Mouse (Mus musculus): ENCODE data around the gene Aebp1. TPM values are rescaled to one million over a fixed set of nuclear protein-coding genes. Genes with fewer than 3 reads are reported as not detected.

Gene Aebp1
- total RNA-seq (2014; rRNA removed): 9.8 and 14.9 TPM in 2 replicates
- 15.9 and 19.8 TPM in 2 replicates for polyA plus RNA-seq (2015; fragmentation: Nextera tagmentation; extraction: Ambion mirVana)

- Histone ChIP-seq H3K27me3 (ENCODE audit: insufficient read depth, low read length) (peaks cover 12% of the 10 kb centered on the region), H3K36me3 (ENCODE audit: insufficient read depth) (no peaks in the 10 kb centered on the region), H3K4me1 (ENCODE audit: insufficient read depth) (no peaks in the 10 kb centered on the region), H3K4me2 (ENCODE audit: low read depth) (peak within 1 kb of the TSS; percentile 50), H3K27ac (ENCODE audit: low read depth, low read length) (no peak within 1 kb of the TSS), H3K9ac (0 out of 2 replicates have a peak within 1 kb of the TSS, but pooled peaks have one; percentile 6), H3K4me3 (ENCODE audit: low read depth, low read length) (peak within 1 kb of the TSS; percentile 30), H3K9me3 (ENCODE audit: low read length) (no peaks in the 10 kb centered on the region)
- WGBS: 2% methylated on average over 58 of the region's 59 CpGs
- TF ChIP-seq CTCF (IDR thresholded peaks at IDR 0.05; ENCODE audit: low read depth): no peak
- no peak for DNase-seq
- ATAC-seq: peak; percentile 67
These were observed at the start of gene Aebp1 for GRCm38 (mm10) chr11:5861678-5862393. TSS of gene Aebp1 (plus strand) at chr11:5861947.

GRCm38 (mm10) chr11:5813381-5813780 is 48.4 kb upstream of the Aebp1 start:
- Histone ChIP-seq H3K36me3 (ENCODE audit: insufficient read depth) (no peaks in the 10 kb centered on the region), H3K27ac (ENCODE audit: low read depth, low read length) (no peak overlapping the region), H3K9me3 (ENCODE audit: low read length) (no peaks in the 10 kb centered on the region), H3K4me2 (ENCODE audit: low read depth) (no peak overlapping the region), H3K4me3 (ENCODE audit: low read depth, low read length) (no peak overlapping the region), H3K4me1 (ENCODE audit: insufficient read depth) (no peaks in the 10 kb centered on the region), H3K9ac (no peak overlapping the region), H3K27me3 (ENCODE audit: insufficient read depth, low read length) (no peaks in the 10 kb centered on the region)
- no peak for DNase-seq
- 63% methylated on average over 10 of the region's 10 CpGs for WGBS
- TF ChIP-seq CTCF (IDR thresholded peaks at IDR 0.05; ENCODE audit: low read depth): no peak
- ATAC-seq: no peak

GRCm38 (mm10) chr11:5819223-5819622 is 42.5 kb upstream of the Aebp1 start:
- DNase-seq (no peak), ATAC-seq (no peak)
- no peak overlapping the region for H3K9ac ChIP-seq
- H3K4me1 ChIP-seq (ENCODE audit: insufficient read depth): no peaks in the 10 kb centered on the region
- WGBS: 70% methylated on average over 2 of the region's 2 CpGs
- H3K27me3 ChIP-seq (ENCODE audit: insufficient read depth, low read length): no peaks in the 10 kb centered on the region
- TF ChIP-seq CTCF (IDR thresholded peaks at IDR 0.05; ENCODE audit: low read depth): no peak
- no peak overlapping the region for H3K27ac ChIP-seq (ENCODE audit: low read depth, low read length)
- H3K4me3 ChIP-seq (ENCODE audit: low read depth, low read length): no peak overlapping the region
- H3K4me2 ChIP-seq (ENCODE audit: low read depth): no peak overlapping the region
- H3K9me3 ChIP-seq (ENCODE audit: low read length): no peaks in the 10 kb centered on the region
- no peaks in the 10 kb centered on the region for H3K36me3 ChIP-seq (ENCODE audit: insufficient read depth)

GRCm38 (mm10) chr11:5825432-5825831 is 36.3 kb upstream of the Aebp1 start:
- Histone ChIP-seq H3K9ac (no peak overlapping the region), H3K36me3 (ENCODE audit: insufficient read depth) (peaks cover 22% of the 10 kb centered on the region), H3K4me2 (ENCODE audit: low read depth) (no peak overlapping the region), H3K9me3 (ENCODE audit: low read length) (no peaks in the 10 kb centered on the region), H3K4me3 (ENCODE audit: low read depth, low read length) (no peak overlapping the region), H3K27me3 (ENCODE audit: insufficient read depth, low read length) (no peaks in the 10 kb centered on the region), H3K4me1 (ENCODE audit: insufficient read depth) (no peaks in the 10 kb centered on the region), H3K27ac (ENCODE audit: low read depth, low read length) (no peak overlapping the region)
- ATAC-seq (no peak), DNase-seq (no peak)
- TF ChIP-seq CTCF (IDR thresholded peaks at IDR 0.05; ENCODE audit: low read depth): no peak

GRCm38 (mm10) chr11:5827931-5828330 is 33.8 kb upstream of the Aebp1 start:
- TF ChIP-seq CTCF (IDR thresholded peaks at IDR 0.05; ENCODE audit: low read depth): no peak
- no peak overlapping the region for H3K27ac ChIP-seq (ENCODE audit: low read depth, low read length)
- WGBS: 95% methylated on average over 5 of the region's 5 CpGs
- ATAC-seq: no peak
- no peaks in the 10 kb centered on the region for H3K27me3 ChIP-seq (ENCODE audit: insufficient read depth, low read length)
- H3K4me1 ChIP-seq (ENCODE audit: insufficient read depth): no peaks in the 10 kb centered on the region
- no peak overlapping the region for H3K4me2 ChIP-seq (ENCODE audit: low read depth)
- peaks cover 39% of the 10 kb centered on the region for H3K36me3 ChIP-seq (ENCODE audit: insufficient read depth)
- no peaks in the 10 kb centered on the region for H3K9me3 ChIP-seq (ENCODE audit: low read length)
- DNase-seq: no peak
- H3K4me3 ChIP-seq (ENCODE audit: low read depth, low read length): no peak overlapping the region
- no peak overlapping the region for H3K9ac ChIP-seq

GRCm38 (mm10) chr11:5828509-5829191 is 33.1 kb upstream of the Aebp1 start:
- Histone ChIP-seq H3K27me3 (ENCODE audit: insufficient read depth, low read length) (no peaks in the 10 kb centered on the region), H3K27ac (ENCODE audit: low read depth, low read length) (no peak overlapping the region), H3K4me1 (ENCODE audit: insufficient read depth) (no peaks in the 10 kb centered on the region), H3K36me3 (ENCODE audit: insufficient read depth) (peaks cover 39% of the 10 kb centered on the region), H3K9ac (no peak overlapping the region), H3K9me3 (ENCODE audit: low read length) (no peaks in the 10 kb centered on the region), H3K4me3 (ENCODE audit: low read depth, low read length) (no peak overlapping the region), H3K4me2 (ENCODE audit: low read depth) (no peak overlapping the region)
- no peak for TF ChIP-seq CTCF (IDR thresholded peaks at IDR 0.05; ENCODE audit: low read depth)
- no peak for DNase-seq
- no peak for ATAC-seq
- WGBS: 90% methylated on average over 11 of the region's 11 CpGs

GRCm38 (mm10) chr11:5829327-5829726 is 32.4 kb upstream of the Aebp1 start:
- TF ChIP-seq CTCF (IDR thresholded peaks at IDR 0.05; ENCODE audit: low read depth): no peak
- Histone ChIP-seq H3K27me3 (ENCODE audit: insufficient read depth, low read length) (no peaks in the 10 kb centered on the region), H3K4me2 (ENCODE audit: low read depth) (no peak overlapping the region), H3K4me1 (ENCODE audit: insufficient read depth) (no peaks in the 10 kb centered on the region), H3K36me3 (ENCODE audit: insufficient read depth) (peaks cover 44% of the 10 kb centered on the region), H3K4me3 (ENCODE audit: low read depth, low read length) (no peak overlapping the region), H3K9ac (no peak overlapping the region), H3K9me3 (ENCODE audit: low read length) (no peaks in the 10 kb centered on the region), H3K27ac (ENCODE audit: low read depth, low read length) (no peak overlapping the region)
- WGBS: 93% methylated on average over 12 of the region's 12 CpGs
- ATAC-seq (no peak), DNase-seq (no peak)
